Mouse (Mus musculus) bone marrow macrophage, adult 2 months (primary cell): ENCODE results near the gene Runx3.

Experiments
- CTCF ChIP-seq: IDR thresholded peaks from 2 replicates; pipeline ENCODE4 v1.5.1; 2012; ENCODE audit warnings: low read depth, mild to moderate bottlenecking, low read length, moderate library complexity
- POLR2A ChIP-seq: IDR thresholded peaks from 2 replicates; pipeline ENCODE4 v1.6.1; 2012; ENCODE audit warnings: mild to moderate bottlenecking, low read depth, low read length, borderline replicate concordance

- TF ChIP-seq CTCF, result no peak
- no peak for TF ChIP-seq POLR2A
Measured at GRCm38 (mm10) chr4:135161441-135161840, 41.0 kb downstream of the Runx3 start.
